Mouse (Mus musculus) spleen, adult 2 months (tissue): Measurements from ENCODE around the gene Xkr8.

Experiments used
- CTCF ChIP-seq: fragments of 200-500 bp; IDR thresholded peaks from 2 replicates; pipeline ENCODE4 v1.5.1; 2011; ENCODE audit warnings: mild to moderate bottlenecking, inconsistent platforms; ENCODE audit not compliant: insufficient read depth, insufficient read length, insufficient replicate concordance; ENCODE audit errors: extremely low read depth
- POLR2A ChIP-seq: fragments of 200-500 bp; IDR thresholded peaks from 2 replicates; pipeline ENCODE4 v1.6.1; 2011; ENCODE audit warnings: low read depth, low read length, inconsistent platforms

- TF ChIP-seq CTCF (peak; percentile 91; the same call in 1 of the 2 replicates), POLR2A (no peak)
Measured at GRCm38 (mm10) chr4:132776764-132777163, 44.4 kb upstream of the Xkr8 start.
